Mouse (Mus musculus): ENCODE measurements around the gene Cxcr5. TPM values are rescaled to one million over a fixed set of nuclear protein-coding genes. Genes with fewer than 3 reads are reported as not detected.
"Not testable (repeated sequence)": the region's sequence is repeated elsewhere in the genome, so short reads cannot be mapped to it uniquely, and the experiment has no call there.

Gene Cxcr5
- polyA plus RNA-seq, 1 experiment from 2014 or later, result 0.05 TPM

DNA sequence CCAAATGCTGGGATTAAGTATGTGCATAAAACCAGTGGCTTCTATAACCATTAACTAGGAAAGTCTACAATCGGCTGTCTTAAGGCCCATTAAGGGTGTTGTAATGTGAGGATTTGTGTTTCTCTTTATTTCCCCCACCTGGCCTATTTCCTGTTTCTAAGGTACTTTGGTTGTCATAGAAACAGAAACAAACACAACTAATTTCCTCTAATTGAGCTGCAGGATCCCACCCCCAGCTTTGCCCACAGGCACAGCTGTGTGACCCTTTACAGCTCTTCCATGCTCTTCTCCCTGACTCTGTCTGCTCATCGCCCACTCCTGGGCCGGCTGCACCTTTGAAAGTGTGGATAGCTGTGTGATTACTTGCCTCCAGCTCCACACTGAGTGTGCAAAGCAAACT, 19.7 kb upstream of the Cxcr5 start:
- H3K27me3 ChIP-seq (ENCODE audit: poor library complexity, severe bottlenecking), result no peaks in the 10 kb centered on the region
- H3K9me3 ChIP-seq, result peaks cover 8% of the 10 kb centered on the region
- H3K27ac ChIP-seq, result no peak overlapping the region
- H3K36me3 ChIP-seq (replicated peaks), result no peaks in the 10 kb centered on the region
- peaks cover 5% of the 10 kb centered on the region; the same call in 1 of the 2 replicates for H3K4me1 ChIP-seq
- H3K4me3 ChIP-seq, result no peak overlapping the region
- DNase-seq (ENCODE audit: extremely low spot score, low spot score), result no peak
- 52% methylated on average over 3 of the region's 3 CpGs for WGBS

GRCm38 (mm10) chr9:44580085-44580484, 18.4 kb upstream of the Cxcr5 start:
- 0 out of 2 replicates have a peak, but pooled peaks cover 5% of the 10 kb centered on the region for H3K4me1 ChIP-seq
- peaks cover 8% of the 10 kb centered on the region for H3K9me3 ChIP-seq
- H3K27ac ChIP-seq, result no peak overlapping the region
- 86% methylated on average over 5 of the region's 5 CpGs for WGBS
- no peak for DNase-seq (ENCODE audit: extremely low spot score, low spot score)
- no peaks in the 10 kb centered on the region for H3K27me3 ChIP-seq (ENCODE audit: poor library complexity, severe bottlenecking)
- no peak overlapping the region for H3K4me3 ChIP-seq
- no peaks in the 10 kb centered on the region for H3K36me3 ChIP-seq (replicated peaks)

DNA sequence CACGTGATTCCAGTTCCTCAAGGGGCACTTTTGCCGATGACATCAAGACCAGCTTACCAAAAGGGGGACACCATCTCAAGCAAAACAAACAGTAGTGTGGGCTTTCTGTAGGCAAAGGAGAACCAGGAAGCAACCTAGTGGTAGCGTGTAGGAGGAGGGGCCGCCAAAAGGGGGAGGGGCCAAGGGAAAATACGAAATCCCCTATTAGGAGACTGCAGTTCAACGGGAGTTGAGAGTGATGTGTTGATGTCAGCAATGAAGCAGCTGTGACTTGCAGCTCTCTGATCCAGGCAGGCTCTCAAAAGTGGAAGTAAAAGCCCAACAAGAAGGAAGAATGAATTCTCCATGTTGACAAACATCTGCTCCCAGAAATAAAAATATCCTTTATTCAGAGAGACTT, 17.7 kb upstream of the Cxcr5 start:
- H3K36me3 ChIP-seq (replicated peaks), result no peaks in the 10 kb centered on the region
- WGBS, result 56% methylated on average over 6 of the region's 6 CpGs
- 0 out of 2 replicates have a peak, but pooled peaks cover 5% of the 10 kb centered on the region for H3K4me1 ChIP-seq
- no peak for DNase-seq (ENCODE audit: extremely low spot score, low spot score)
- no peak overlapping the region for H3K4me3 ChIP-seq
- no peaks in the 10 kb centered on the region for H3K27me3 ChIP-seq (ENCODE audit: poor library complexity, severe bottlenecking)
- H3K27ac ChIP-seq, result no peak overlapping the region
- H3K9me3 ChIP-seq, result peaks cover 7% of the 10 kb centered on the region

- H3K27me3 ChIP-seq (ENCODE audit: poor library complexity, severe bottlenecking); H3K36me3 ChIP-seq (replicated peaks); DNase-seq (ENCODE audit: extremely low spot score, low spot score); H3K4me3 ChIP-seq; H3K4me1 ChIP-seq; H3K9me3 ChIP-seq; H3K27ac ChIP-seq: not testable (repeated sequence)
- 89% methylated on average over 7 of the region's 7 CpGs for WGBS
Observed at GRCm38 (mm10) chr9:44576046-44576445, 14.4 kb upstream of the Cxcr5 start.

DNA sequence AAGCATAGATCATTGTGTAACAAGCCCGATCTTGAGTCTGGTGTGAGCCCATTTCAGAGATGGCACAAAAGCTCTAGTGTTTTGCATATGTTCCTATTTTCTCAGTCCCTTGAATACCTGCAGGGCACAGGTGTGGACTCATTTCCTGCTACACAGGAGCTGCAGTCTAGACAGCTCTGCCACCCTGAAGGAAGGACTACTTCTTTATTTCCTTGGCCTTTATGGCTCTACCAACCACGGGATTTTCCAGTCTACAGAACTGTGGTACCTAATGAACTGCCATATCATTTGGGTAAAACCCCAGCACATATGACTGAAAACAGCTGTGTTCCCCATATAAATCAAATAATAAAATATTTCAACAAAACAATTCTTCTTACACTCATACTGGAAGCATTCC, 13.4 kb upstream of the Cxcr5 start:
- WGBS, result 95% methylated on average over 2 of the region's 2 CpGs
- H3K27me3 ChIP-seq (ENCODE audit: poor library complexity, severe bottlenecking), result no peaks in the 10 kb centered on the region
- H3K36me3 ChIP-seq (replicated peaks), result no peaks in the 10 kb centered on the region
- no peaks in the 10 kb centered on the region for H3K9me3 ChIP-seq
- no peaks in the 10 kb centered on the region for H3K4me1 ChIP-seq
- H3K27ac ChIP-seq, result no peak overlapping the region
- DNase-seq (ENCODE audit: extremely low spot score, low spot score), result no peak
- no peak overlapping the region for H3K4me3 ChIP-seq

- no peaks in the 10 kb centered on the region for H3K27me3 ChIP-seq (ENCODE audit: poor library complexity, severe bottlenecking)
- no peak overlapping the region for H3K4me3 ChIP-seq
- H3K36me3 ChIP-seq (replicated peaks), result no peaks in the 10 kb centered on the region
- H3K4me1 ChIP-seq, result no peaks in the 10 kb centered on the region
- H3K27ac ChIP-seq, result no peak overlapping the region
- H3K9me3 ChIP-seq, result no peaks in the 10 kb centered on the region
- WGBS, result 85% methylated on average over 4 of the region's 4 CpGs
- DNase-seq (ENCODE audit: extremely low spot score, low spot score), result no peak
Observed at GRCm38 (mm10) chr9:44573306-44573705, 11.6 kb upstream of the Cxcr5 start.

- no peaks in the 10 kb centered on the region for H3K9me3 ChIP-seq
- no peaks in the 10 kb centered on the region for H3K36me3 ChIP-seq (replicated peaks)
- DNase-seq (ENCODE audit: extremely low spot score, low spot score), result no peak
- H3K4me1 ChIP-seq, result peaks cover 6% of the 10 kb centered on the region
- H3K4me3 ChIP-seq, result no peak overlapping the region
- 87% methylated on average over 12 of the region's 12 CpGs for WGBS
- H3K27ac ChIP-seq, result no peak overlapping the region
- H3K27me3 ChIP-seq (ENCODE audit: poor library complexity, severe bottlenecking), result no peaks in the 10 kb centered on the region
Observed at GRCm38 (mm10) chr9:44570939-44571382, 9.3 kb upstream of the Cxcr5 start.

DNA sequence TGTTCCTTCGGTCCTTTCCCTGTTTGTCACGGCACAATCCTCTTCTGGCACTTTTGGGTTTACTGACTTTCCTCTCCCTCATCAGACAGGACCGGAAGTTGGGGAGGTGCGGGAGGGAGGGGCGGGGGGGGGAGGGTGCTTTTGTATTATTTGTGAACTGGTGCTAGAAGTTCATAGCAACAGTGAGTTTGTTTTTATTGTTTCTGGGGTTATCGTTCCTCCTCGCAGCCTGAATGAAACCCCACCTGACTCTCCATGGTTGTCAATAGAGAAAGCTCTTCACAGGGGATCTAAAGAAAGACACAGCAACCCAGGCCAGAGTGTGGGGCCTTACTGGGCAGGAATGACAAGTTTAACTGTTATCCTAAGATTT, 6.4 kb upstream of the Cxcr5 start:
- Histone ChIP-seq H3K4me1 (peaks cover 17% of the 10 kb centered on the region), H3K27me3 (ENCODE audit: poor library complexity, severe bottlenecking) (no peaks in the 10 kb centered on the region), H3K9me3 (no peaks in the 10 kb centered on the region), H3K4me3 (no peak overlapping the region), H3K27ac (no peak overlapping the region), H3K36me3 (replicated peaks) (no peaks in the 10 kb centered on the region)
- no peak for DNase-seq (ENCODE audit: extremely low spot score, low spot score)
- WGBS, result 45% methylated on average over 7 of the region's 7 CpGs

- DNase-seq (ENCODE audit: extremely low spot score, low spot score), result no peak
- H3K27me3 ChIP-seq (ENCODE audit: poor library complexity, severe bottlenecking), result no peaks in the 10 kb centered on the region
- H3K4me3 ChIP-seq, result no peak overlapping the region
- no peaks in the 10 kb centered on the region for H3K36me3 ChIP-seq (replicated peaks)
- WGBS, result 81% methylated on average over 9 of the region's 9 CpGs
- H3K4me1 ChIP-seq, result peaks cover 21% of the 10 kb centered on the region
- no peak overlapping the region for H3K27ac ChIP-seq
- H3K9me3 ChIP-seq, result no peaks in the 10 kb centered on the region
Observed at GRCm38 (mm10) chr9:44567338-44568082, 5.8 kb upstream of the Cxcr5 start.

DNA sequence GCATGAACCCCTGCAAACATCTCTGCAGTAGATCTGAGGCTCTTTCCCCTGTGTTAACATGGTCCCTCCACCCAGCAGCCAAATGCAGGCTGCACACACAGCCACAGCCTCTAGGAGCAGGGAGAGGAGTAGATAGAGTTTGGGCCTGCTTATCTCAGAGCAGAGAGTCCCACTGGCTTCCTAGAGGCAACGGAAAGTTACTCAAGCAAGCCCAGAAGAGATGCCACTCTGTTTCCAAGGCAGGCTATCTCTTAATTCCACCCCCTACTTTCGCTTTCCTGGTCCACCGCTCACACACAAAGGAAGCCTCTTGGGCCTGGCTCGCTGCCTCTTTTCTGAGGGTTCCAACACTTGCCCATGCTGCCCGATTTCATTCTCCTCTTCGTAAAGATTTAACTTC, 3.7 kb upstream of the Cxcr5 start:
- Histone ChIP-seq H3K4me1 (peaks cover 22% of the 10 kb centered on the region), H3K27me3 (ENCODE audit: poor library complexity, severe bottlenecking) (no peaks in the 10 kb centered on the region), H3K27ac (peak overlapping the region; percentile 48), H3K4me3 (peak overlapping the region; percentile 6; the same call in 1 of the 2 replicates), H3K9me3 (no peaks in the 10 kb centered on the region), H3K36me3 (replicated peaks) (no peaks in the 10 kb centered on the region)
- no peak for DNase-seq (ENCODE audit: extremely low spot score, low spot score)
- 18% methylated on average over 6 of the region's 6 CpGs for WGBS

DNA sequence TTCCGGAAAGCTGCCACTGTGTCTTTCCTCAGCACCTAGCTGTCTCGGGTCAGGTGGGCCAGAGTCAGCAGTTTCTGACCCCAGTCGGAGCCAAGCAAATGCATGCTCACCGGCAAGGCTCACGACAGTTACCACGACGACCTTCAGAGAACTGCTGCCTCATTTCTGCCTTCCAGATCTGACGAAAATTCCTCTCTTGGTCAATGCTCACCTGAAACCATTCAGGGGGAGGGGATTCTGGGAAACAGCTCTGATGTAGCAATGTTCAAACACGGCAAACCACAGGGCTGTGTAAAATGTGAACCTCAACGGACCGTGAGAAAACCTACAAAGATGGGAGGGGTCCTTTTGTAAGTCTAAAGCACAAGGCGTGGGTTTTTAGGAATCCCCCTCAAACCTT, 1.3 kb upstream of the Cxcr5 start:
- no peaks in the 10 kb centered on the region for H3K27me3 ChIP-seq (ENCODE audit: poor library complexity, severe bottlenecking)

GRCm38 (mm10) chr9:44552161-44552560, 9.5 kb downstream of the Cxcr5 start:
- no peaks in the 10 kb centered on the region for H3K27me3 ChIP-seq (ENCODE audit: poor library complexity, severe bottlenecking)
- WGBS, result 89% methylated on average over 8 of the region's 8 CpGs
- H3K4me3 ChIP-seq, result no peak overlapping the region
- no peak overlapping the region for H3K27ac ChIP-seq
- H3K36me3 ChIP-seq (replicated peaks), result no peaks in the 10 kb centered on the region
- no peak for DNase-seq (ENCODE audit: extremely low spot score, low spot score)
- H3K4me1 ChIP-seq, result 0 out of 2 replicates have a peak, but pooled peaks cover 2% of the 10 kb centered on the region
- no peaks in the 10 kb centered on the region for H3K9me3 ChIP-seq

More for the DNA sequence above, 1.3 kb upstream of the Cxcr5 start:
- Histone ChIP-seq H3K4me1 (peaks cover 18% of the 10 kb centered on the region), H3K27ac (no peak overlapping the region), H3K9me3 (no peaks in the 10 kb centered on the region), H3K36me3 (replicated peaks) (no peaks in the 10 kb centered on the region), H3K4me3 (no peak overlapping the region)
- 61% methylated on average over 12 of the region's 12 CpGs for WGBS
- DNase-seq (ENCODE audit: extremely low spot score, low spot score), result no peak

DNA sequence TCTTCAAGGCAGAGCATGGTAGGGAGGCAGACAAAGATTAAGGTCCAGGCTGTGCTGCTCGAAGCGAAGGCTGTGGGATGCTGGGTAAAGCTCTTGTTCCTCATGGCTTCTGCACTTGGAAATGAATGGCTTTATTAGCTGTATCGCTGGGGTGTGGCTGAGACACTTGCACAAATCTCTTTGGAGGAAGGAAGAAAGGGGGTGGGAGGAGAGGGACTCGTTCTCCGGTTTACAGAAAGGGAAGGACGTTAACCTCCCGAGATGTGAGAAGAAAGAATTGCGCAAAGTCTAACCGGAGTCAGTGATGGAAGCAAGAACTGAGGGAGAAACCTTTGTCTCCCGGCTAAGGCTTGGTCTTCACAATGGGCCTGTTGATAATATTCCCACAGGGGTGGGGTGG, 10.5 kb downstream of the Cxcr5 start:
- H3K27me3 ChIP-seq (ENCODE audit: poor library complexity, severe bottlenecking), result no peaks in the 10 kb centered on the region

More for the DNA sequence above, 10.5 kb downstream of the Cxcr5 start:
- DNase-seq (ENCODE audit: extremely low spot score, low spot score), result no peak
- Histone ChIP-seq H3K4me1 (0 out of 2 replicates have a peak, but pooled peaks cover 2% of the 10 kb centered on the region), H3K4me3 (no peak overlapping the region), H3K9me3 (no peaks in the 10 kb centered on the region), H3K36me3 (replicated peaks) (no peaks in the 10 kb centered on the region), H3K27ac (no peak overlapping the region)
- WGBS, result 92% methylated on average over 10 of the region's 10 CpGs
